Mouse (Mus musculus) ES-E14 (cell line): ENCODE data around the gene Gjb6.

ENCODE experiments used
- MAFK ChIP-seq: IDR thresholded peaks from 2 replicates; pipeline ENCODE4 v1.6.1; 2014; ENCODE audit warnings: mild to moderate bottlenecking, low read depth, low read length, inconsistent platforms; ENCODE audit not compliant: insufficient read depth
- ZC3H11A ChIP-seq: IDR thresholded peaks from 2 replicates; pipeline ENCODE4 v1.6.1; 2012; ENCODE audit warnings: low read depth, mild to moderate bottlenecking, inconsistent platforms, low read length, borderline replicate concordance

GRCm38 (mm10) chr14:57161833-57162232 lies 28.4 kb upstream of the Gjb6 start:
- TF ChIP-seq ZC3H11A (no peak), MAFK (no peak)
